Mouse (Mus musculus) leukemia stem cell, adult 10-12 weeks (primary cell): ENCODE results near the gene Adh6b. TPM values are rescaled to one million over a fixed set of nuclear protein-coding genes. Genes with fewer than 3 reads are reported as not detected.

Source experiments
- polyA plus RNA-seq: library from polyadenylated mRNA; stranded (reverse); fragments of >175 nt; gene quantifications from 2 replicates; pipeline ENCODE4 v1.2.3, GENCODE M21; 2012; ENCODE audit warnings: low replicate concordance

The Adh6b gene
- not detected in 2 replicates for polyA plus RNA-seq

DNA sequence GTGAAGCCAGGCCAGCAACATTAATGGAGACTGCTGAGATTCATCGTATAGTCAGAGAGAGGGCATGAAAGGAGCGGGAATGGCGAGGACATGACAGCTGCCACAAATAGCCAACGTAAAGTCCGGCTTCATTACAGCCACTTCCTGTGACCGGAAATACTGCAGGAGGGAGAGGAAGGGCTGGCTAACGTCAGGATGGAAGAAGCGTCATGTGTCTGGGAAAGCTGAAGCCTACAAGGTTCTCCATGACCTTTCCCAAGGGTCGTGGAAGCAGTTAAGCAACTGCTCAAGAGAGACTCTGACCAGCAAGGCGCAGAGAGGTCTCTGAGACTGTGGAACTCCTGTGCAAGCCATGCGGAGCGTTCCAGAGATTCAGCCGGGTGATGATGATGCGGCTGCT lies at the start of gene Adh6b:
TSS of gene Adh6b (plus strand) at position 305 of the 400 bp plus-strand sequence.

DNA sequence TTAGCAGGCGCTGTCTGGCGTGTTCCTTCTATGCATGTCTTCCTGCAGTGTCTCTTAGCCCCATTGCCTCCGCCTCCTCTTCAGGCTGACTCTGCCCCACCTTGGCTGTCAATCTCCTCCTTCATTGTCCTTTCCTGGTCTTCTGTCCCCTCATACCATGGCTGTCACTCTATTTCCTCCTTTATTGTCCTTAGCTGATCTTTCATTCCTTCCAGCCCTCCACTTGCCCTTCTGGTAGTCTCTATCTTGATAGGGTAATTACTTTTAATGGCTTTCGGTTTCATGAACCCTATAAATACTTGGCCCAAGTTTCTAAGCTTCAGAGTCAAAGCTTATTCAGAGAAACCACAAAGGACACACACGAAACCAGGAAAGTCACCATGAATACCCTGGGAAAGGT lies 28.6 kb upstream of the Adh6b start, which contains the start of gene Adh6a:
TSS of gene Adh6a (plus strand) at position 322 of the 400 bp plus-strand sequence.

Other genes with a start within 250 kb of the Adh6b start
- 1.5 and 3.8 TPM in 2 replicates for gene Trmt10a, start 198.3 kb upstream of the Adh6b start, polyA plus RNA-seq
- 0.23 and 0.35 TPM in 2 replicates for gene Mttp, start 196.8 kb upstream of the Adh6b start, polyA plus RNA-seq
- not detected in 2 replicates for gene 4930579F01Rik, start 147.9 kb upstream of the Adh6b start, polyA plus RNA-seq
- gene Adh7, start 124.0 kb upstream of the Adh6b start, polyA plus RNA-seq, result not detected in 2 replicates
- gene Adh1, start 80.8 kb upstream of the Adh6b start, polyA plus RNA-seq, result not detected in 2 replicates
- gene Adh6a, start 28.5 kb upstream of the Adh6b start, polyA plus RNA-seq, result not detected in 2 replicates
- gene Adh4, start 73.7 kb downstream of the Adh6b start, polyA plus RNA-seq, result not detected in 2 replicates
- 1.8 and 11.1 TPM in 2 replicates for gene Adh5, start 101.3 kb downstream of the Adh6b start, polyA plus RNA-seq
- gene Metap1, start 147.7 kb downstream of the Adh6b start, polyA plus RNA-seq, result 11.5 and 19.4 TPM in 2 replicates
- 1.4 and 8.2 TPM in 2 replicates for gene Eif4e, start 184.4 kb downstream of the Adh6b start, polyA plus RNA-seq